Mouse (Mus musculus) macrophage (primary cell): ENCODE results near the gene Sacm1l. TPM values are rescaled to one million over a fixed set of nuclear protein-coding genes. Genes with fewer than 3 reads are reported as not detected.

Experiments
- H3K27ac ChIP-seq: fragments of 350-480 bp; formaldehyde crosslinking; 2 replicates; pipeline ENCODE4 v1.9.0; 2021
- H3K36me3 ChIP-seq: fragments of 350-480 bp; formaldehyde crosslinking; 2 replicates; pipeline ENCODE4 v1.9.0; 2021; ENCODE audit errors: inconsistent target
- H3K4me3 ChIP-seq: fragments of 350-480 bp; formaldehyde crosslinking; 2 replicates; pipeline ENCODE4 v1.9.0; 2021; ENCODE audit errors: inconsistent target
- H3K79me2 ChIP-seq: fragments of 350-480 bp; formaldehyde crosslinking; 2 replicates; pipeline ENCODE4 v1.9.0; 2021; ENCODE audit errors: inconsistent target
- WGBS: methylation state at CpG from one replicate; pipeline ENCODE4 v1.1.7; 2026; ENCODE audit warnings: inconsistent platforms; ENCODE audit not compliant: missing documents; 5-methylcytosine and 5-hydroxymethylcytosine counted together
- polyA plus RNA-seq: library from polyadenylated mRNA; stranded (reverse); fragments of 250-400 nt; gene quantifications from 3 replicates; pipeline ENCODE4 v1.2.4, GENCODE M21; 2018; ENCODE audit warnings: inconsistent platforms
- total RNA-seq, 78 experiments: library from RNA; depleted of rRNA; stranded (reverse); fragments of 250-400 nt; gene quantifications; 1 replicate in 9 of 78; 2 replicates in 24 of 78; 3 replicates in 43 of 78; 4 replicates in 2 of 78; pipeline ENCODE4 v1.2.4; 2018; ENCODE audit warnings: inconsistent platforms in 56 of 78

The Sacm1l gene
- 10 to 100 TPM; 19.2 to 70.9 (median 46.6) TPM for total RNA-seq (2018; cell fraction: chromatin; rRNA removed)
- total RNA-seq (2018; cell fraction: cytosol; rRNA removed) = 10 to 100 TPM; 43.5 to 75.6 (median 56.9) TPM
- 10 to 100 TPM; 26.4 to 78.6 (median 42.4) TPM for total RNA-seq (2018; cell fraction: nucleus; rRNA removed)
- polyA plus RNA-seq = 46.2 to 84.7 TPM (median 54.7 TPM) in 3 replicates

GRCm38 (mm10) chr9:123529392-123530157 lies at the start of gene Sacm1l:
Gene Sacm1l, plus strand, starts transcription at chr9:123529759.
- under 1% methylated on average over 74 of the region's 79 CpGs for whole genome bisulfite sequencing

GRCm38 (mm10) chr9:123479876-123480252 lies 49.7 kb upstream of the Sacm1l start:
- Histone ChIP-seq H3K36me3 (peaks cover 16% of the 10 kb centered on the region; the same call in 1 of the 2 replicates), H3K4me3 (peak overlapping the region; percentile 65; the same call in 1 of the 2 replicates), H3K27ac (peak overlapping the region; percentile 68; the same call in 1 of the 2 replicates), H3K79me2 (peaks cover 57% of the 10 kb centered on the region)
- 93% methylated on average over 8 of the region's 8 CpGs for WGBS

More at GRCm38 (mm10) chr9:123529392-123530157, at the start of gene Sacm1l:
- Histone ChIP-seq H3K27ac (peak within 1 kb of the TSS; percentile 82), H3K4me3 (peak within 1 kb of the TSS; percentile 69), H3K36me3 (no peaks in the 10 kb centered on the region), H3K79me2 (peaks cover 46% of the 10 kb centered on the region)

GRCm38 (mm10) chr9:123480253-123480921 lies 49.2 kb upstream of the Sacm1l start:
- 0 out of 2 replicates have a peak overlapping the region, but pooled peaks have one; percentile 8 for H3K27ac ChIP-seq
- H3K4me3 ChIP-seq = no peak overlapping the region
- H3K79me2 ChIP-seq = peaks cover 62% of the 10 kb centered on the region
- WGBS = 42% methylated on average over 18 of the region's 18 CpGs
- H3K36me3 ChIP-seq = peaks cover 17% of the 10 kb centered on the region; the same call in 1 of the 2 replicates

- peaks cover 17% of the 10 kb centered on the region; the same call in 1 of the 2 replicates for H3K36me3 ChIP-seq
- peaks cover 69% of the 10 kb centered on the region for H3K79me2 ChIP-seq
- WGBS = 85% methylated on average over 7 of the region's 7 CpGs
- H3K27ac ChIP-seq = 0 out of 2 replicates have a peak overlapping the region, but pooled peaks have one; percentile 8
- no peak overlapping the region for H3K4me3 ChIP-seq
Measured at GRCm38 (mm10) chr9:123481136-123481535, 48.4 kb upstream of the Sacm1l start.

- Histone ChIP-seq H3K36me3 (peaks cover 26% of the 10 kb centered on the region), H3K79me2 (peaks cover 94% of the 10 kb centered on the region), H3K27ac (no peak overlapping the region), H3K4me3 (no peak overlapping the region)
- WGBS = 90% methylated on average over 1 of the region's 1 CpGs
Measured at GRCm38 (mm10) chr9:123483598-123483997, 46.0 kb upstream of the Sacm1l start.

- WGBS = 93% methylated on average over 3 of the region's 3 CpGs
- Histone ChIP-seq H3K36me3 (peaks cover 26% of the 10 kb centered on the region), H3K4me3 (no peak overlapping the region), H3K27ac (no peak overlapping the region), H3K79me2 (peaks cover 96% of the 10 kb centered on the region)
Measured at GRCm38 (mm10) chr9:123484830-123485229, 44.7 kb upstream of the Sacm1l start.

- WGBS = 99% methylated on average over 4 of the region's 4 CpGs
- Histone ChIP-seq H3K27ac (no peak overlapping the region), H3K36me3 (peaks cover 26% of the 10 kb centered on the region), H3K79me2 (peaks cover 98% of the 10 kb centered on the region), H3K4me3 (no peak overlapping the region)
Measured at GRCm38 (mm10) chr9:123485561-123485960, 44.0 kb upstream of the Sacm1l start.

- H3K36me3 ChIP-seq = peaks cover 25% of the 10 kb centered on the region
- peaks cover 99% of the 10 kb centered on the region for H3K79me2 ChIP-seq
- H3K27ac ChIP-seq = no peak overlapping the region
- H3K4me3 ChIP-seq = no peak overlapping the region
- 98% methylated on average over 3 of the region's 3 CpGs for WGBS
Measured at GRCm38 (mm10) chr9:123486635-123487034, 42.9 kb upstream of the Sacm1l start.

GRCm38 (mm10) chr9:123489073-123489472 lies 40.5 kb upstream of the Sacm1l start:
- H3K79me2 ChIP-seq = peaks cover 99% of the 10 kb centered on the region
- 88% methylated on average over 2 of the region's 2 CpGs for WGBS
- H3K4me3 ChIP-seq = no peak overlapping the region
- peaks cover 13% of the 10 kb centered on the region for H3K36me3 ChIP-seq
- no peak overlapping the region for H3K27ac ChIP-seq

GRCm38 (mm10) chr9:123489727-123490343 lies 39.7 kb upstream of the Sacm1l start:
- Histone ChIP-seq H3K27ac (no peak overlapping the region), H3K4me3 (no peak overlapping the region), H3K79me2 (peaks cover 99% of the 10 kb centered on the region), H3K36me3 (peaks cover 11% of the 10 kb centered on the region)
- WGBS = 76% methylated on average over 9 of the region's 9 CpGs

GRCm38 (mm10) chr9:123490930-123491329 lies 38.6 kb upstream of the Sacm1l start:
- Histone ChIP-seq H3K4me3 (no peak overlapping the region), H3K36me3 (peaks cover 9% of the 10 kb centered on the region), H3K27ac (no peak overlapping the region), H3K79me2 (peaks cover 99% of the 10 kb centered on the region)
- 82% methylated on average over 5 of the region's 5 CpGs for WGBS

- WGBS = 85% methylated on average over 8 of the region's 9 CpGs
- peaks cover 4% of the 10 kb centered on the region; the same call in 1 of the 2 replicates for H3K36me3 ChIP-seq
- peaks cover 99% of the 10 kb centered on the region for H3K79me2 ChIP-seq
- H3K4me3 ChIP-seq = no peak overlapping the region
- H3K27ac ChIP-seq = no peak overlapping the region
Measured at GRCm38 (mm10) chr9:123491917-123492585, 37.5 kb upstream of the Sacm1l start.

GRCm38 (mm10) chr9:123496665-123497064 lies 32.9 kb upstream of the Sacm1l start:
- no peak overlapping the region for H3K4me3 ChIP-seq
- no peaks in the 10 kb centered on the region; the same call in 1 of the 2 replicates for H3K36me3 ChIP-seq
- WGBS = 95% methylated on average over 13 of the region's 13 CpGs
- no peak overlapping the region for H3K27ac ChIP-seq
- H3K79me2 ChIP-seq = peaks cover 65% of the 10 kb centered on the region

- Histone ChIP-seq H3K27ac (no peak overlapping the region), H3K79me2 (peaks cover 53% of the 10 kb centered on the region), H3K4me3 (no peak overlapping the region), H3K36me3 (no peaks in the 10 kb centered on the region; the same call in 1 of the 2 replicates)
- WGBS = 0% methylated on average over 5 of the region's 5 CpGs
Measured at GRCm38 (mm10) chr9:123497906-123498305, 31.7 kb upstream of the Sacm1l start.
